Mouse (Mus musculus) heart, embryonic 12.5 days (tissue): ENCODE measurements around the gene Elavl4. TPM values are rescaled to one million over a fixed set of nuclear protein-coding genes. Genes with fewer than 3 reads are reported as not detected.

Source experiments
- ATAC-seq: fragments of 200-750 bp; cut with Nextera tagmentation; 2 replicates; pipeline ENCODE4 v1.8.0; 2017; ENCODE audit warnings: moderate TSS enrichment, moderate library complexity; ENCODE audit not compliant: insufficient number of reproducible peaks, low FRiP score
- H3K27ac ChIP-seq: fragments of 300-500 bp; sonication (generic); 2 replicates; pipeline ENCODE4 v1.5.1; 2016; ENCODE audit warnings: mild to moderate bottlenecking, moderate library complexity; ENCODE audit not compliant: poor library complexity, severe bottlenecking
- H3K27me3 ChIP-seq: fragments of 300-500 bp; sonication (generic); replicated peaks from 2 replicates; pipeline ENCODE4 v1.6.1; 2016; ENCODE audit warnings: mild to moderate bottlenecking, moderate library complexity
- H3K36me3 ChIP-seq: fragments of 300-500 bp; sonication (generic); 2 replicates; pipeline ENCODE4 v1.6.1; 2016; ENCODE audit warnings: mild to moderate bottlenecking, moderate library complexity
- H3K4me1 ChIP-seq: fragments of 300-500 bp; sonication (generic); replicated peaks from 2 replicates; pipeline ENCODE4 v1.6.1; 2016; ENCODE audit warnings: mild to moderate bottlenecking
- H3K4me2 ChIP-seq: fragments of 300-500 bp; sonication (generic); 2 replicates; pipeline ENCODE4 v1.6.1; 2016; ENCODE audit warnings: mild to moderate bottlenecking, moderate library complexity
- H3K4me3 ChIP-seq: fragments of 300-500 bp; sonication (generic); 2 replicates; pipeline ENCODE4 v1.5.1; 2016; ENCODE audit warnings: mild to moderate bottlenecking
- H3K9ac ChIP-seq: fragments of 300-500 bp; sonication (generic); 2 replicates; pipeline ENCODE4 v1.6.1; 2016; ENCODE audit warnings: mild to moderate bottlenecking, moderate library complexity
- H3K9me3 ChIP-seq: fragments of 300-500 bp; sonication (generic); replicated peaks from 2 replicates; pipeline ENCODE4 v1.6.1; 2016; ENCODE audit warnings: mild to moderate bottlenecking, moderate library complexity
- WGBS: fragments of 180-500 bp; shearing (Covaris S2); methylation state at CpG from one replicate; pipeline ENCODE4 v1.1.7; 2016; 5-methylcytosine and 5-hydroxymethylcytosine counted together
- polyA plus RNA-seq: library from polyadenylated mRNA; unstranded; fragments of >200 nt; fragmentation: Nextera tagmentation; extraction: Ambion mirVana; gene quantifications from 2 replicates; pipeline ENCODE4 v1.2.1, GENCODE M21; 2016

Elavl4 gene
- polyA plus RNA-seq, 1 experiment from 2014 or later, result 3.3 TPM

DNA sequence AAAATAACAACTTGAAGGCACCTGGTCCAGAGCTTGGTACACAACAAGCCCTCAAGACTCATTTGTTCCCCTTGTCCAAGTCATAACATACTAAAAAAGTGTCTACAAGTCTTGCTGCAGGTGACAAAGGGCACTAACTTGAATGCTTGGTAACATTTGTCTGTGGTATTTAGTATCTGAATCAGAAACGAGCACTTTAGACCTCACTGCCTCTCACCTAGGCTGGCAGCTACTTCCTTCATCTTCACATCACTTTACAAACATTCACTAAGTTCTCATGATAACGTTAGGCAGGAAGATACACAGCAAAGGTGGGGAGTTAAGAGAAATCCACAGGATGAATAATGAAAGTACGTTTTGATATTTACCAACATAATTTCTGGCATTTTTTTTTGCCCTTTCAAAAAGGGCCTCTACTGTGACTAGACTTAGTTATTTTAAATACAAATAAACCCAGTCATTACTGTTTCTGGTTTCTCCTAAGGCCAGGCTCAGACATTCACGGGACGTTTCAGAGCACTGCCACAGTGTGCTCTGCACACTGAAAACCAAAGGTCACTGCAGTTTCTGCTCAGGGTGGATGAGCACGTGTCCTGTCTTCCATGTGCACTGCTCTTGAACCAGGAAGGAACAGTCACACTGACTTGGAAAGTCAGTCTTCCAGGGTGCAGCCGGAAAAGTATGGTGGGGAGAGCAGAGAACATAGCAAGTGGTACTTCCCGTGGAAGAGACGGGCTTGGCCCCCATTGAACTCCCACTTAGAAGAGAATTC, 84.7 kb downstream of the Elavl4 start:
- Histone ChIP-seq H3K4me3 (no peak overlapping the region), H3K4me1 (0 out of 2 replicates have a peak, but pooled peaks cover 4% of the 10 kb centered on the region), H3K9me3 (no peaks in the 10 kb centered on the region), H3K4me2 (no peak overlapping the region), H3K27ac (no peak overlapping the region), H3K36me3 (no peaks in the 10 kb centered on the region), H3K9ac (no peak overlapping the region), H3K27me3 (no peaks in the 10 kb centered on the region)
- 60% methylated on average over 9 of the region's 9 CpGs for WGBS
- no peak for ATAC-seq

DNA sequence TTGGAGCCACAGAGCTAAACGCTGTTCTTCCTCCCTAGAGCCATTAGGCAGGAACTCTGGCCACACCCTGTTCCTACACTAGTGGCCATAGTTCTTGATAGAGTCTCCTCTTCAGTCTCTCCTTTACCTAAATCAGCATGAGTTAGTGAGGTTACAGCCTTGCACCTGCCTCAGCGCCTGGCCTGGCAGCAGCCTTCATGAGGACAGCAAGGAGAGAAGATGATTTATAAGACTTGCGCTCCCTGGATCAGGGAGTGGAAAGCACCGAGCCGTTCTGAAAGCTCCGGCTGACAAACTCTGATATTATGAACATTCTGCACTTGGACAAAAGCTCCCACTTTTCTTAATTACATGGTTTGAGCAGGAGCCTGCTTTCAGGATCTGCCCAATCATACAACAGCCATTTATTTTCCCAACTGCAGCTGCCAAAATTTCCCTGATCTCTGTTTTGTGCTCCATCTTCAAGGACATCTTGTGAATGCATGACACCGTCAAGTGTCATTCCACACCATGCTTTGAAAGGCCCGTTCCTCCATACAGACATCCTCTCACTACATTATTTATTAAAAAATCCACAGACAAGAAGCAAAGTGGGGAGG, 87.3 kb downstream of the Elavl4 start:
- ATAC-seq, result no peak
- H3K4me2 ChIP-seq, result no peak overlapping the region
- H3K27ac ChIP-seq, result no peak overlapping the region
- WGBS, result 72% methylated on average over 8 of the region's 8 CpGs
- H3K27me3 ChIP-seq, result no peaks in the 10 kb centered on the region
- H3K36me3 ChIP-seq, result no peaks in the 10 kb centered on the region
- H3K4me1 ChIP-seq, result 0 out of 2 replicates have a peak, but pooled peaks cover 4% of the 10 kb centered on the region
- H3K9ac ChIP-seq, result no peak overlapping the region
- no peak overlapping the region for H3K4me3 ChIP-seq
- no peaks in the 10 kb centered on the region for H3K9me3 ChIP-seq

DNA sequence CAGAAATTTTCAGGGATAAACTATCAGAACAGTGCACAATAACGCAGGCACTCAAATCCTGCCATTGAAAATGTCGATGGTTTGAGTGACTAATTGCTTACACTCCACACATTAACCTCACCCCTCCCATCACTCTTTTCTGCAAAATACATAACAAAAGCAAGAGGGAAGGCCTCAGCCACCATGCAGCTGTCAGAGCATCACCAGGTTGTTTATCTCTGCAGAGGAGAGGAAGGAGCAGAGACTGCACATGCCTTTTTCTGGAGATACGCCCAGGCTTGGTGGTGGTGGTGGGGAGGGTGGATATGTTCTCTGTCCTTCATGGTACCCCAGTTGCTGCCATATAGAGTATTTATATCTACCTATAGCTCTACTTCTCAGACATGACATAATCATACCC, 94.3 kb downstream of the Elavl4 start:
- Histone ChIP-seq H3K4me1 (no peaks in the 10 kb centered on the region), H3K4me3 (no peak overlapping the region), H3K36me3 (no peaks in the 10 kb centered on the region), H3K27ac (no peak overlapping the region), H3K27me3 (no peaks in the 10 kb centered on the region), H3K4me2 (no peak overlapping the region), H3K9ac (no peak overlapping the region), H3K9me3 (no peaks in the 10 kb centered on the region)
- no peak for ATAC-seq
- 58% methylated on average over 3 of the region's 3 CpGs for WGBS

DNA sequence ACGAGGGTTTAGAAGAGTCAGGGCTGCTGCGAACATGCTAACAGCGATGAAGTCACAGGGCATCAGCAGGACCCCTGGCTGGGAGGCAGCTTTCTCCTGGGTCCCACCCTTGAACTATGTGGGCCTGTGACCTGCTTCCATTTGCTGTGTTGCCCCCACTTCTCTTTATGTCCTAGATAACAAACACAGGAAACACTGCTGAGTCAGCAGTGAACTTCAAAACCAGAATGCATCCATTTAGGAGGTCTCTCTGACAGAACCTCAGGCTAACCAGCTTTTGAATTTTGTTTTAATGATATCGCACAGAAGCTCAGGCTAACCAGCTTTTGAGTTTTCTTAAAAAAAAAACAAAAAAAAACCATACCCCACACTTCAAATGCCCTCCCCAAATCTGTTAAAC, 96.1 kb downstream of the Elavl4 start:
- no peaks in the 10 kb centered on the region for H3K36me3 ChIP-seq
- no peak overlapping the region for H3K9ac ChIP-seq
- H3K27me3 ChIP-seq, result no peaks in the 10 kb centered on the region
- H3K9me3 ChIP-seq, result no peaks in the 10 kb centered on the region
- H3K4me3 ChIP-seq, result no peak overlapping the region
- 89% methylated on average over 4 of the region's 4 CpGs for WGBS
- no peak overlapping the region for H3K27ac ChIP-seq
- ATAC-seq, result no peak
- no peak overlapping the region for H3K4me2 ChIP-seq
- H3K4me1 ChIP-seq, result no peaks in the 10 kb centered on the region

DNA sequence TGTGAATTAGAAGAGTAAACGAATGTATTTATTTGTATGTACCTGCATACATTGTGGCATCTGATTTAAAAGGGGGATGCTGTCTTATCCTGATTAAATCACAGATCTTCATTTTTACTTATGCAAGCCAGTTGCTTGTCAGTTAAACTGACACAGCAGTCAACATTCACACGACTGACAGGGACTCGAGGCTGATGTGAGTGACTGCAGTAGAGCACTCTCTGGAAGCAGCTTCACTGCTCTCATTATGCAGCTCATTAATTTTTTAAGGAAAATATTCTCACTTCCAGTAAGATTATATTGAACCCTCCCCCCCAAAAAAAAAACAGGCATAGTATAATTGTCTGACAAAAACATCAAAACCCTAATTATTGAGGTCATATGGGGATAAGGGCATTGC, 101.7 kb downstream of the Elavl4 start:
- Histone ChIP-seq H3K27me3 (no peaks in the 10 kb centered on the region), H3K4me1 (no peaks in the 10 kb centered on the region), H3K4me3 (no peak overlapping the region), H3K36me3 (no peaks in the 10 kb centered on the region), H3K4me2 (no peak overlapping the region), H3K9ac (no peak overlapping the region), H3K27ac (no peak overlapping the region), H3K9me3 (no peaks in the 10 kb centered on the region)
- 71% methylated on average over 3 of the region's 3 CpGs for WGBS
- ATAC-seq, result no peak

DNA sequence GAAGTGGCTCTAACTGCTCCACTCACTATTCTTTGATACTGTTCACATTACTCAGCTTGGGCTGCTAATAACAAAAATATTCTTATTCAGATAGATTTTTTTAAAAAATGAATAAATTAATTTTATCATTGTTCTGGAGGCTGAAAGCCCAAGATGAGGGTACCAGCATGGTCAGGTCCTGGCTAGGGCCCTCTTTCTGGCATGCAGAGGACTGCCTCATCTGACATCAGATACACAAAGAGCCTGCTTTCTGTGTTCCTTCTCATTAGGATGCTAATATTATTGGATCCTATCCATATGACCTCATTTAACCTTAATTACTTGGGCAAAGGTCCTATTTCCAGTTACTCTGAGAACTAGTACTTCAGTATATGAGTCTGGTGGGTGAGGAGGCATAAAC, 108.8 kb downstream of the Elavl4 start:
- no peaks in the 10 kb centered on the region for H3K27me3 ChIP-seq
- H3K36me3 ChIP-seq, result no peaks in the 10 kb centered on the region
- H3K9me3 ChIP-seq, result no peaks in the 10 kb centered on the region
- H3K4me1 ChIP-seq, result no peaks in the 10 kb centered on the region
- no peak overlapping the region for H3K27ac ChIP-seq
- no peak overlapping the region for H3K4me3 ChIP-seq
- no peak for ATAC-seq
- no peak overlapping the region for H3K9ac ChIP-seq
- H3K4me2 ChIP-seq, result no peak overlapping the region

DNA sequence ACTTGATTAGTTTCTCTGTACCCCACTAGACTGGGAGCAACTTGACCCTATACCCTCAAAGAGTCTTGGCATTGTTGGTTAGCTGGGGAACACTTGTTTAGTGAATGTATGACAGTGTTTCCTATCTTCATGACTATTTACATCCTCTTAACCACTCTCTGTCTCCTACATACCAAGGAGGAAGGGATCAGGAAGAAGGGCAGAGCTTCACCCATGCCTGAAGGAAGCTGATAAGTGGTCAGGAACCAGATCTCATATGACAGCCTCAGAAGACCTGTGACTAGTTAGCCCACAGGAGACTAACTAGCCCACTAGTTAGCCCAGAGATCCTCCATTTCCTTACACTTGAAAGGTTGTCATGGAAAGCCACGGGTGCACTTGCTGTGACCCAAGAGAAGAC, 117.2 kb downstream of the Elavl4 start:
- no peak overlapping the region for H3K9ac ChIP-seq
- no peak for ATAC-seq
- peaks cover 13% of the 10 kb centered on the region for H3K4me1 ChIP-seq
- H3K9me3 ChIP-seq, result no peaks in the 10 kb centered on the region
- no peaks in the 10 kb centered on the region for H3K27me3 ChIP-seq
- no peak overlapping the region for H3K4me3 ChIP-seq
- H3K4me2 ChIP-seq, result no peak overlapping the region
- no peaks in the 10 kb centered on the region for H3K36me3 ChIP-seq
- WGBS, result 83% methylated on average over 1 of the region's 1 CpGs
- H3K27ac ChIP-seq, result no peak overlapping the region

DNA sequence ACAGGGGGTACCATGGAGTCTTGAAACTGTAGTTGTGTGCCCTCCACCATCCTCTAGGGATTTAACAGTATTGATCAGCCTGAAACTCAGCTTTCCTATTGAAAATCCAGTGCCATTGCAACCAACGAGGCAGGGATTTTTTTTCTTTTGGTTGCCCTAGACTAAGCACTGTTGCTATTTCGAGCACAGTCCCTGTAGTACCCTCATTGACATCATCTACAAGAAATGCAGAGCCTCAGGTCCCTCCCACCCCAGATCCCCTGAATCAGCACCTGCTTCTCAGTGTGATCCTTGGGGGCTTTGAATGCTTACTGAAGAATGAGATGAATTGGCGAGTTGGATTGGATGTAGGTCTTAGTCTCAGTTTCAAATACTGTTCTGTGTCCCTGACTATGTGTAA, 119.4 kb downstream of the Elavl4 start:
- Histone ChIP-seq H3K4me3 (no peak overlapping the region), H3K36me3 (no peaks in the 10 kb centered on the region), H3K4me2 (peak overlapping the region; percentile 42; the same call in 1 of the 2 replicates), H3K27me3 (no peaks in the 10 kb centered on the region), H3K9me3 (no peaks in the 10 kb centered on the region), H3K27ac (peak overlapping the region; percentile 22; the same call in 1 of the 2 replicates), H3K4me1 (peaks cover 20% of the 10 kb centered on the region), H3K9ac (no peak overlapping the region)
- 48% methylated on average over 3 of the region's 3 CpGs for WGBS
- no peak for ATAC-seq

DNA sequence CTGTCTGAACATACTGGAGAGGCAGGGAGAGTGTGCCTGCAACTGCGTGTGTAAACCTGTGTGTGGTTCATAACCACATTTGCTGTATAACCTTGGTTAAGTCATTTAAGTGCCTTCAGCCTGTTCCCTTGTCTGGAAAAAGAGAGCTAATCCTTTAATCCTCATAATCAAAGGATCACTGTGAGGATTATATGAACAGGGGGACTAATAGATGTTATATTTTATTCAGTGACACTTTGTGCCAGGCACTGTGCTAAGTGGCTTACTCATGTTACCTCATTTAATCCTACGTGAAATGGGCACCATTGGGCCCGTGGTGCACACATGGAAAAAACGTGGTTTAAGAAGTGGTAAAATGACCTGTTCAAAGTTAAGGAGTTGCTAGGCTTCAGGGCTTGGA, 119.9 kb downstream of the Elavl4 start:
- Histone ChIP-seq H3K4me3 (no peak overlapping the region), H3K27me3 (no peaks in the 10 kb centered on the region), H3K4me1 (peaks cover 26% of the 10 kb centered on the region), H3K36me3 (no peaks in the 10 kb centered on the region), H3K9ac (no peak overlapping the region), H3K27ac (peak overlapping the region; percentile 22; the same call in 1 of the 2 replicates), H3K9me3 (no peaks in the 10 kb centered on the region), H3K4me2 (0 out of 2 replicates have a peak overlapping the region, but pooled peaks have one; percentile 42)
- no peak for ATAC-seq
- WGBS, result 80% methylated on average over 4 of the region's 4 CpGs

DNA sequence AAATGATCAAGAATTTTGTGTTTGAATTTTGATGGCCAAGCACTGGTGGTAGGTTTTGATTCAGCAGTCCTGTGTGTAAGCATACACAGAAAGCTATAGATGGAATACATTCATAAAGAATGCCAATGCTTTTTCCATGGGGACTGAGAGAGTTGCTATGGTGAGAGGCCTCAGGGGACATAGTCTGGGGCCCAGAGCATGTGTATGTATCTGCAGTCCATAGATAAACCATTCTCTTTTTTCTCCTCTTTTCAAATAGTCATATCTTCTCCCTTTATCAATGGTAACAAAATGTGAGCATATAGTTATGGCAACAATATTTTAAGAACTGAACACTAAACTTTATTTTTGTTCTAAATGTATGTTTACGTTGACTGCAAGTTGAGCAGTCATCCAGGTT, 122.1 kb downstream of the Elavl4 start:
- peaks cover 26% of the 10 kb centered on the region for H3K4me1 ChIP-seq
- H3K36me3 ChIP-seq, result no peaks in the 10 kb centered on the region
- no peak for ATAC-seq
- no peak overlapping the region for H3K27ac ChIP-seq
- 87% methylated on average over 1 of the region's 1 CpGs for WGBS
- H3K4me3 ChIP-seq, result no peak overlapping the region
- no peak overlapping the region for H3K9ac ChIP-seq
- no peaks in the 10 kb centered on the region for H3K9me3 ChIP-seq
- H3K27me3 ChIP-seq, result no peaks in the 10 kb centered on the region
- no peak overlapping the region for H3K4me2 ChIP-seq

DNA sequence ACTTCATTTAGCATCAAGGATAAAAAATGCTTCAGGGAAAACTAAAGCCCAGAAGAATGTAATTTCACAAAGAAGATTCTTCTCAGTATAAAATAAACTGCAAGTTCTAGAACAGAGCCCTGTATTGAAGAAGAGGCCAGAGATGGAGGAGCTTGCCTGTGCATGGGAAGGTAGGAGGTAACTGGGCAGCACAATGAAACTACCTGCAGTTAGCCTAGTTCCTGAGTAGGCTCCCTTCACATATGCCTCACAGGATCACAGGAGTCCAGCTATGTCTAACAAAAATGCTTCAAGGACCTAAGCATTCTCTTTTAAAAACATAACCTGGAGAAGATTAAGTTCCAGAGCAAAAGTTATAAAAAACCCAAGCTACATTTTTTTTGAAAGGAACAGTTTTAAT, 122.5 kb downstream of the Elavl4 start:
- H3K36me3 ChIP-seq, result no peaks in the 10 kb centered on the region
- no peak overlapping the region for H3K27ac ChIP-seq
- H3K4me2 ChIP-seq, result no peak overlapping the region
- no peak for ATAC-seq
- H3K9me3 ChIP-seq, result no peaks in the 10 kb centered on the region
- peaks cover 26% of the 10 kb centered on the region for H3K4me1 ChIP-seq
- no peak overlapping the region for H3K4me3 ChIP-seq
- H3K9ac ChIP-seq, result no peak overlapping the region
- H3K27me3 ChIP-seq, result no peaks in the 10 kb centered on the region

DNA sequence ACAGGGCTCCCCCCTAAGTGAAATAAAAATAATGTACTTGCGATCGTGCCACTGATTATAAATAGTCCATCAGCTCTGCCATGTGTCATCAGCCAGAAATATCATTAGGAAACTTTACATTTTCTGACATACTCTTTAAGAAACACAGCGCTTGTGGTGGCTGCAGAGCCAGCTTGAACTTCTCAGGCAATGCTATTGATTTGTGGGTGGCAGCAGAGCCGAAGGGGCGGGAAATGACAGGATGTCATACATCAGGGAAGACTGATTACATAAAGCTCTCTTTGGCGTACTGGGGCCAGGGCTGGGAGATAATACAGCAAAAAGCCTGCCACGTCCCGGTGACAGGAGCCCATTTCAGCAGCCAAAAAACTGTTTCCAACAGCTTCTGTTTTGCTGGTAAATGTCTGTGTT, 124.1 kb downstream of the Elavl4 start:
- Histone ChIP-seq H3K4me3 (no peak overlapping the region), H3K36me3 (no peaks in the 10 kb centered on the region), H3K4me2 (no peak overlapping the region), H3K4me1 (peaks cover 30% of the 10 kb centered on the region), H3K9me3 (no peaks in the 10 kb centered on the region), H3K9ac (no peak overlapping the region), H3K27ac (no peak overlapping the region), H3K27me3 (no peaks in the 10 kb centered on the region)
- ATAC-seq, result no peak
- WGBS, result 37% methylated on average over 8 of the region's 8 CpGs
